Mouse (Mus musculus): Measurements from ENCODE around the gene Adprhl1.

The Adprhl1 gene

GRCm38 (mm10) chr8:13228923-13229610, 24.9 kb downstream of the Adprhl1 start:
- DNase-seq = no peak

- no peak for DNase-seq
Measured at GRCm38 (mm10) chr8:13227184-13227583, 26.8 kb downstream of the Adprhl1 start.

- no peak for DNase-seq
Measured at GRCm38 (mm10) chr8:13226288-13226687, 27.7 kb downstream of the Adprhl1 start.

GRCm38 (mm10) chr8:13224426-13224825, 29.5 kb downstream of the Adprhl1 start:
- no peak for DNase-seq

GRCm38 (mm10) chr8:13218441-13218840, 35.5 kb downstream of the Adprhl1 start:
- DNase-seq = no peak

GRCm38 (mm10) chr8:13217986-13218385, 36.0 kb downstream of the Adprhl1 start:
- DNase-seq = no peak

GRCm38 (mm10) chr8:13217093-13217492, 36.9 kb downstream of the Adprhl1 start:
- DNase-seq = no peak

- DNase-seq = no peak
Measured at GRCm38 (mm10) chr8:13216386-13216785, 37.6 kb downstream of the Adprhl1 start.

GRCm38 (mm10) chr8:13213479-13214268, 40.3 kb downstream of the Adprhl1 start:
- DNase-seq = peak; percentile 89

- no peak for DNase-seq
Measured at GRCm38 (mm10) chr8:13209770-13210169, 44.2 kb downstream of the Adprhl1 start.

GRCm38 (mm10) chr8:13208627-13209355, 45.2 kb downstream of the Adprhl1 start:
- no peak for DNase-seq

GRCm38 (mm10) chr8:13206290-13206689, 47.7 kb downstream of the Adprhl1 start:
- DNase-seq = no peak

- DNase-seq = no peak
Measured at GRCm38 (mm10) chr8:13205311-13205710, 48.7 kb downstream of the Adprhl1 start.

GRCm38 (mm10) chr8:13204371-13205140, 49.4 kb downstream of the Adprhl1 start:
- DNase-seq = no peak

- DNase-seq = no peak
Measured at GRCm38 (mm10) chr8:13203472-13203871, 50.5 kb downstream of the Adprhl1 start.

- no peak for DNase-seq
Measured at GRCm38 (mm10) chr8:13202806-13203205, 51.2 kb downstream of the Adprhl1 start.

- DNase-seq = no peak
Measured at GRCm38 (mm10) chr8:13202041-13202440, 51.9 kb downstream of the Adprhl1 start.

GRCm38 (mm10) chr8:13201013-13201334, 53.0 kb downstream of the Adprhl1 start:
- no peak for DNase-seq

- peak; percentile 49 for DNase-seq
Measured at GRCm38 (mm10) chr8:13200301-13201012, 53.5 kb downstream of the Adprhl1 start, which contains the start of gene Grtp1. Grtp1 (minus strand) TSS chr8:13200620.

- DNase-seq = no peak
Measured at GRCm38 (mm10) chr8:13199385-13200061, 54.4 kb downstream of the Adprhl1 start.

GRCm38 (mm10) chr8:13197493-13197892, 56.5 kb downstream of the Adprhl1 start:
- DNase-seq = no peak

- no peak for DNase-seq
Measured at GRCm38 (mm10) chr8:13194818-13195217, 59.1 kb downstream of the Adprhl1 start.
